Mouse (Mus musculus) liver, adult 2 months (tissue): ENCODE results near the gene Commd4. TPM values are rescaled to one million over a fixed set of nuclear protein-coding genes. Genes with fewer than 3 reads are reported as not detected.

Experiments used
- DNase-seq: peaks from one replicate; pipeline ENCODE4 v3.0.0-alpha.2; 2011; ENCODE audit warnings: low read depth, low spot score; ENCODE audit errors: extremely low read depth
- H3K27ac ChIP-seq: fragments of 200-500 bp; replicated peaks from 2 replicates; pipeline ENCODE4 v1.5.1; 2012; ENCODE audit warnings: low read depth, mild to moderate bottlenecking, control low read depth, inconsistent platforms, low read length; ENCODE audit not compliant: insufficient read depth
- H3K27me3 ChIP-seq: fragments of 200-500 bp; 2 replicates; pipeline ENCODE4 v1.6.1; 2012; ENCODE audit warnings: mild to moderate bottlenecking, moderate library complexity, low read length, inconsistent platforms; ENCODE audit not compliant: control insufficient read depth, insufficient read depth
- H3K36me3 ChIP-seq: fragments of 200-500 bp; 2 replicates; pipeline ENCODE4 v1.6.1; 2012; ENCODE audit warnings: low read length, inconsistent platforms; ENCODE audit not compliant: control insufficient read depth, insufficient read depth
- H3K4me1 ChIP-seq: fragments of 200-500 bp; 2 replicates; pipeline ENCODE4 v1.6.1; 2011; ENCODE audit warnings: low read length; ENCODE audit not compliant: control insufficient read depth, insufficient read depth
- H3K4me3 ChIP-seq: fragments of 200-500 bp; 2 replicates; pipeline ENCODE4 v1.5.1; 2011; ENCODE audit warnings: low read depth, mild to moderate bottlenecking, control low read depth, low read length, moderate library complexity; ENCODE audit not compliant: insufficient read depth
- H3K79me2 ChIP-seq: fragments of 200-500 bp; 2 replicates; pipeline ENCODE4 v1.6.1; 2012; ENCODE audit warnings: inconsistent platforms, mild to moderate bottlenecking, low read length, moderate library complexity; ENCODE audit not compliant: control insufficient read depth, insufficient read depth
- H3K9ac ChIP-seq: fragments of 200-500 bp; 2 replicates; pipeline ENCODE4 v1.6.1; 2012; ENCODE audit warnings: low read depth, mild to moderate bottlenecking, control low read depth, inconsistent platforms, low read length
- CTCF ChIP-seq: fragments of 200-500 bp; IDR thresholded peaks from 2 replicates; pipeline ENCODE4 v1.5.1; 2011; ENCODE audit warnings: low read depth, low read length, control low read depth
- POLR2A ChIP-seq: fragments of 200-500 bp; IDR thresholded peaks from 2 replicates; pipeline ENCODE4 v1.6.1; 2011; ENCODE audit warnings: low read length, control low read depth; ENCODE audit not compliant: insufficient read depth; ENCODE audit errors: extremely low read depth
- WGBS: fragments of 180-500 bp; shearing (Covaris S2); methylation state at CpG from one replicate; pipeline ENCODE4 v1.1.7; 2018; 5-methylcytosine and 5-hydroxymethylcytosine counted together
- polyA plus RNA-seq: library from polyadenylated mRNA; depleted of rRNA; stranded (reverse); fragments of >200 nt; gene quantifications from 2 replicates; pipeline ENCODE4 v1.2.3, GENCODE M21; 2012
- total RNA-seq: library from RNA; depleted of rRNA; stranded (reverse); fragments of >200 nt; gene quantifications from 2 replicates; pipeline ENCODE4 v1.2.3, GENCODE M21; 2014

Gene Commd4
- total and polyA plus RNA-seq, 2 experiments: 23.6 to 86.9 TPM

GRCm38 (mm10) chr9:57147205-57148143 lies 10.7 kb downstream of the Commd4 start:
- Histone ChIP-seq H3K36me3 (no peaks in the 10 kb centered on the region), H3K4me1 (peaks cover 7% of the 10 kb centered on the region; the same call in 1 of the 2 replicates), H3K79me2 (no peaks in the 10 kb centered on the region), H3K27ac (peak overlapping the region; percentile 84), H3K9ac (peak overlapping the region; percentile 74), H3K27me3 (no peaks in the 10 kb centered on the region), H3K4me3 (peak overlapping the region; percentile 58)
- 7% methylated on average over 19 of the region's 19 CpGs for WGBS
- DNase-seq: peak; percentile 23
- TF ChIP-seq CTCF: no peak
- no peak for TF ChIP-seq POLR2A

GRCm38 (mm10) chr9:57146451-57147066 lies 11.6 kb downstream of the Commd4 start:
- Histone ChIP-seq H3K27me3 (no peaks in the 10 kb centered on the region), H3K36me3 (no peaks in the 10 kb centered on the region; the same call in 1 of the 2 replicates), H3K4me1 (peaks cover 7% of the 10 kb centered on the region; the same call in 1 of the 2 replicates), H3K27ac (no peak overlapping the region), H3K4me3 (no peak overlapping the region), H3K9ac (no peak overlapping the region), H3K79me2 (no peaks in the 10 kb centered on the region)
- WGBS: 92% methylated on average over 17 of the region's 17 CpGs
- DNase-seq: no peak
- TF ChIP-seq CTCF (no peak), POLR2A (no peak)

- H3K79me2 ChIP-seq: no peaks in the 10 kb centered on the region
- peaks cover 7% of the 10 kb centered on the region; the same call in 1 of the 2 replicates for H3K4me1 ChIP-seq
- no peaks in the 10 kb centered on the region; the same call in 1 of the 2 replicates for H3K36me3 ChIP-seq
- no peak overlapping the region for H3K27ac ChIP-seq
- H3K27me3 ChIP-seq: no peaks in the 10 kb centered on the region
- no peak overlapping the region for H3K9ac ChIP-seq
- WGBS: 91% methylated on average over 8 of the region's 8 CpGs
- TF ChIP-seq CTCF: no peak
- TF ChIP-seq POLR2A: no peak
- no peak for DNase-seq
- H3K4me3 ChIP-seq: no peak overlapping the region
Measured at GRCm38 (mm10) chr9:57144830-57145229, 13.3 kb downstream of the Commd4 start.

GRCm38 (mm10) chr9:57143212-57143611 lies 14.9 kb downstream of the Commd4 start:
- TF ChIP-seq POLR2A (no peak), CTCF (no peak)

GRCm38 (mm10) chr9:57141417-57142353 lies 16.4 kb downstream of the Commd4 start:
- no peak for TF ChIP-seq CTCF
- no peak for TF ChIP-seq POLR2A
- 91% methylated on average over 17 of the region's 17 CpGs for WGBS
- Histone ChIP-seq H3K9ac (no peak overlapping the region), H3K79me2 (no peaks in the 10 kb centered on the region), H3K4me1 (no peaks in the 10 kb centered on the region), H3K4me3 (no peak overlapping the region), H3K27me3 (no peaks in the 10 kb centered on the region), H3K27ac (no peak overlapping the region), H3K36me3 (no peaks in the 10 kb centered on the region; the same call in 1 of the 2 replicates)
- no peak for DNase-seq

More at GRCm38 (mm10) chr9:57143212-57143611, 14.9 kb downstream of the Commd4 start:
- Histone ChIP-seq H3K9ac (no peak overlapping the region), H3K27ac (no peak overlapping the region), H3K79me2 (no peaks in the 10 kb centered on the region), H3K4me1 (0 out of 2 replicates have a peak, but pooled peaks cover 4% of the 10 kb centered on the region), H3K4me3 (no peak overlapping the region), H3K27me3 (no peaks in the 10 kb centered on the region), H3K36me3 (no peaks in the 10 kb centered on the region; the same call in 1 of the 2 replicates)
- whole genome bisulfite sequencing: 93% methylated on average over 11 of the region's 11 CpGs
- DNase-seq: no peak
